Mouse (Mus musculus): ENCODE measurements around the gene Smarcd3. TPM values are rescaled to one million over a fixed set of nuclear protein-coding genes. Genes with fewer than 3 reads are reported as not detected.
A peak's percentile ranks its signal among the peaks of the same experiment; 100 is the strongest.

Smarcd3 gene
- polyA plus RNA-seq, 1 experiment from 2014 or later = 41.1 TPM

GRCm38 (mm10) chr5:24649701-24650100, 25.5 kb upstream of the Smarcd3 start:
- no peak overlapping the region for H3K4me3 ChIP-seq (ENCODE audit: low read length)
- H3K9me3 ChIP-seq (ENCODE audit: control insufficient read depth, low read length) = no peaks in the 10 kb centered on the region
- WGBS = 78% methylated on average over 7 of the region's 7 CpGs
- H3K36me3 ChIP-seq (ENCODE audit: control insufficient read depth, insufficient read depth, low read length) = no peaks in the 10 kb centered on the region
- H3K4me2 ChIP-seq (replicated peaks; ENCODE audit: low read depth, low read length) = no peak overlapping the region
- no peaks in the 10 kb centered on the region for H3K27me3 ChIP-seq (ENCODE audit: control insufficient read depth, insufficient read depth, low read length)
- no peaks in the 10 kb centered on the region for H3K4me1 ChIP-seq (ENCODE audit: control insufficient read depth, insufficient read depth, low read length)
- H3K9ac ChIP-seq (ENCODE audit: low read depth, low read length) = no peak overlapping the region
- ATAC-seq (ENCODE audit: low FRiP score, low TSS enrichment) = no peak
- H3K27ac ChIP-seq (ENCODE audit: low read depth, low read length) = no peak overlapping the region

- H3K4me3 ChIP-seq (ENCODE audit: low read length) = no peak overlapping the region
- H3K4me1 ChIP-seq (ENCODE audit: control insufficient read depth, insufficient read depth, low read length) = no peaks in the 10 kb centered on the region
- no peak for ATAC-seq (ENCODE audit: low FRiP score, low TSS enrichment)
- H3K4me2 ChIP-seq (replicated peaks; ENCODE audit: low read depth, low read length) = no peak overlapping the region
- no peak overlapping the region for H3K27ac ChIP-seq (ENCODE audit: low read depth, low read length)
- no peaks in the 10 kb centered on the region for H3K27me3 ChIP-seq (ENCODE audit: control insufficient read depth, insufficient read depth, low read length)
- H3K9ac ChIP-seq (ENCODE audit: low read depth, low read length) = no peak overlapping the region
- 65% methylated on average over 4 of the region's 4 CpGs for WGBS
- no peaks in the 10 kb centered on the region for H3K9me3 ChIP-seq (ENCODE audit: control insufficient read depth, low read length)
- no peaks in the 10 kb centered on the region for H3K36me3 ChIP-seq (ENCODE audit: control insufficient read depth, insufficient read depth, low read length)
Measured at GRCm38 (mm10) chr5:24649231-24649630, 25.0 kb upstream of the Smarcd3 start.

- Histone ChIP-seq H3K36me3 (ENCODE audit: control insufficient read depth, insufficient read depth, low read length) (no peaks in the 10 kb centered on the region), H3K27ac (ENCODE audit: low read depth, low read length) (no peak overlapping the region), H3K9me3 (ENCODE audit: control insufficient read depth, low read length) (no peaks in the 10 kb centered on the region), H3K4me1 (ENCODE audit: control insufficient read depth, insufficient read depth, low read length) (no peaks in the 10 kb centered on the region), H3K27me3 (ENCODE audit: control insufficient read depth, insufficient read depth, low read length) (no peaks in the 10 kb centered on the region), H3K4me3 (ENCODE audit: low read length) (no peak overlapping the region), H3K4me2 (replicated peaks; ENCODE audit: low read depth, low read length) (no peak overlapping the region), H3K9ac (ENCODE audit: low read depth, low read length) (no peak overlapping the region)
- ATAC-seq (ENCODE audit: low FRiP score, low TSS enrichment) = no peak
- WGBS = 80% methylated on average over 1 of the region's 1 CpGs
Measured at GRCm38 (mm10) chr5:24645454-24645853, 21.2 kb upstream of the Smarcd3 start.

GRCm38 (mm10) chr5:24639081-24639480, 14.9 kb upstream of the Smarcd3 start:
- H3K27ac ChIP-seq (ENCODE audit: low read depth, low read length) = no peak overlapping the region
- H3K4me2 ChIP-seq (replicated peaks; ENCODE audit: low read depth, low read length) = no peak overlapping the region
- 71% methylated on average over 6 of the region's 6 CpGs for WGBS
- no peaks in the 10 kb centered on the region for H3K36me3 ChIP-seq (ENCODE audit: control insufficient read depth, insufficient read depth, low read length)
- no peaks in the 10 kb centered on the region for H3K4me1 ChIP-seq (ENCODE audit: control insufficient read depth, insufficient read depth, low read length)
- ATAC-seq (ENCODE audit: low FRiP score, low TSS enrichment) = peak; percentile 16; the same call in 1 of the 2 replicates
- no peak overlapping the region for H3K9ac ChIP-seq (ENCODE audit: low read depth, low read length)
- no peaks in the 10 kb centered on the region for H3K9me3 ChIP-seq (ENCODE audit: control insufficient read depth, low read length)
- no peaks in the 10 kb centered on the region for H3K27me3 ChIP-seq (ENCODE audit: control insufficient read depth, insufficient read depth, low read length)
- H3K4me3 ChIP-seq (ENCODE audit: low read length) = no peak overlapping the region

GRCm38 (mm10) chr5:24638131-24638530, 13.9 kb upstream of the Smarcd3 start:
- 54% methylated on average over 6 of the region's 6 CpGs for WGBS
- H3K4me3 ChIP-seq (ENCODE audit: low read length) = no peak overlapping the region
- no peaks in the 10 kb centered on the region for H3K9me3 ChIP-seq (ENCODE audit: control insufficient read depth, low read length)

DNA sequence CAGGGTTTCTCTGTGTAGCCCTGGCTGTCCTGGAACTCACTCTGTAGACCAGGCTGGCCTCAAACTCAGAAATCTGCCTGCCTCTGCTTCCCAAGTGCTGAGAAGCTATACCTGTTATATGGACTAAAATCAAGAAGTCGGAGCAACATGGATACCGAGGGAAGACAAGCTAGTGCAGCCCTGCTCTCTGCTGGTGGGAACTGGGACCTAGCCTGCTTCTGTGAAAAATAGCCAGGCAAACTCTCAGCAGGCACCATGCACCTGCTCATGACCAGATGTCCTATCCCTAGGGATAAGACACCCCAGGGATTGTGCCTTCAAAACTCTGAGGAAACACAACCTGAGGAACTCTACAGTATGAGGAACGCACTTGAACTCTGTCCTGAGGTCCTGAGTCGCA, 12.8 kb upstream of the Smarcd3 start:
- H3K27me3 ChIP-seq (ENCODE audit: control insufficient read depth, insufficient read depth, low read length) = no peaks in the 10 kb centered on the region
- no peak overlapping the region for H3K27ac ChIP-seq (ENCODE audit: low read depth, low read length)
- H3K4me3 ChIP-seq (ENCODE audit: low read length) = no peak overlapping the region
- no peaks in the 10 kb centered on the region for H3K36me3 ChIP-seq (ENCODE audit: control insufficient read depth, insufficient read depth, low read length)
- no peak for ATAC-seq (ENCODE audit: low FRiP score, low TSS enrichment)
- H3K4me1 ChIP-seq (ENCODE audit: control insufficient read depth, insufficient read depth, low read length) = no peaks in the 10 kb centered on the region
- no peak overlapping the region for H3K4me2 ChIP-seq (replicated peaks; ENCODE audit: low read depth, low read length)
- H3K9ac ChIP-seq (ENCODE audit: low read depth, low read length) = no peak overlapping the region
- WGBS = 75% methylated on average over 4 of the region's 4 CpGs
- no peaks in the 10 kb centered on the region for H3K9me3 ChIP-seq (ENCODE audit: control insufficient read depth, low read length)

More at GRCm38 (mm10) chr5:24638131-24638530, 13.9 kb upstream of the Smarcd3 start:
- Histone ChIP-seq H3K27ac (ENCODE audit: low read depth, low read length) (no peak overlapping the region), H3K4me1 (ENCODE audit: control insufficient read depth, insufficient read depth, low read length) (no peaks in the 10 kb centered on the region), H3K36me3 (ENCODE audit: control insufficient read depth, insufficient read depth, low read length) (no peaks in the 10 kb centered on the region), H3K9ac (ENCODE audit: low read depth, low read length) (no peak overlapping the region), H3K4me2 (replicated peaks; ENCODE audit: low read depth, low read length) (no peak overlapping the region), H3K27me3 (ENCODE audit: control insufficient read depth, insufficient read depth, low read length) (no peaks in the 10 kb centered on the region)
- ATAC-seq (ENCODE audit: low FRiP score, low TSS enrichment) = no peak

DNA sequence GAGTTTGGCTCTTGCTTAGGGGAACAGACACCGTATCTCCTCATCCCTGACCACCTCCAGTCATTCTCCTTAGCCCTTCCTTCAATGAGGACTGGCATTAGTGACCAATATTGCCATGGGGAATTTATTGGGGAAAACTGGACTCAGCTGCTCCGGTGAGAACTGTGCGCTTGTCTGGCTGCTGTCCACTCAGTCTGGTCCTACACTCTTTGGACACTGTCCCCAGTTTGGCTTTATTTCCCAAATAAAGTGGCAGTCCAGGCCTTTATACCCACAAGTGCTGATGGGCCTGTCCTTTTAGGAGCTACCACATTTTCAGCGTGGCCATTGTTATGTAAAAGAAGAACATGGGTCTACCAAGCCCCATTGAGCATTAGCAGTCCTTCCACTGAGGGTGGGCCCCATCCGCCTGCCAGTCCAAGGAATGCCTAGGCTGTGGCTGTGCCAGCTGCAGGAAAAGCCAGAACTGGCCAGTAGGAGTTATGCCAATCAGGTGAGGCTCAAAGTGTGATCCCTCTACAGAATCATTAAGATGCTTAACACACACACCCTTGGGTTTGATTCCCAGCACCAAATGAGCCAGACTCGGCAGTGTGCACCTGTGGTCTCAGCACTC, 11.4 kb upstream of the Smarcd3 start:
- WGBS = 78% methylated on average over 6 of the region's 6 CpGs

GRCm38 (mm10) chr5:24635093-24635492, 10.9 kb upstream of the Smarcd3 start:
- Histone ChIP-seq H3K4me2 (replicated peaks; ENCODE audit: low read depth, low read length) (no peak overlapping the region), H3K27ac (ENCODE audit: low read depth, low read length) (no peak overlapping the region), H3K4me3 (ENCODE audit: low read length) (no peak overlapping the region), H3K36me3 (ENCODE audit: control insufficient read depth, insufficient read depth, low read length) (no peaks in the 10 kb centered on the region), H3K27me3 (ENCODE audit: control insufficient read depth, insufficient read depth, low read length) (no peaks in the 10 kb centered on the region), H3K9me3 (ENCODE audit: control insufficient read depth, low read length) (no peaks in the 10 kb centered on the region), H3K9ac (ENCODE audit: low read depth, low read length) (no peak overlapping the region), H3K4me1 (ENCODE audit: control insufficient read depth, insufficient read depth, low read length) (no peaks in the 10 kb centered on the region)
- no peak for ATAC-seq (ENCODE audit: low FRiP score, low TSS enrichment)
- WGBS = 23% methylated on average over 1 of the region's 1 CpGs

More for the DNA sequence above, 11.4 kb upstream of the Smarcd3 start:
- Histone ChIP-seq H3K4me3 (ENCODE audit: low read length) (no peak overlapping the region), H3K27me3 (ENCODE audit: control insufficient read depth, insufficient read depth, low read length) (no peaks in the 10 kb centered on the region), H3K4me1 (ENCODE audit: control insufficient read depth, insufficient read depth, low read length) (no peaks in the 10 kb centered on the region), H3K9ac (ENCODE audit: low read depth, low read length) (no peak overlapping the region), H3K4me2 (replicated peaks; ENCODE audit: low read depth, low read length) (no peak overlapping the region), H3K27ac (ENCODE audit: low read depth, low read length) (no peak overlapping the region), H3K36me3 (ENCODE audit: control insufficient read depth, insufficient read depth, low read length) (no peaks in the 10 kb centered on the region), H3K9me3 (ENCODE audit: control insufficient read depth, low read length) (no peaks in the 10 kb centered on the region)
- ATAC-seq (ENCODE audit: low FRiP score, low TSS enrichment) = no peak

DNA sequence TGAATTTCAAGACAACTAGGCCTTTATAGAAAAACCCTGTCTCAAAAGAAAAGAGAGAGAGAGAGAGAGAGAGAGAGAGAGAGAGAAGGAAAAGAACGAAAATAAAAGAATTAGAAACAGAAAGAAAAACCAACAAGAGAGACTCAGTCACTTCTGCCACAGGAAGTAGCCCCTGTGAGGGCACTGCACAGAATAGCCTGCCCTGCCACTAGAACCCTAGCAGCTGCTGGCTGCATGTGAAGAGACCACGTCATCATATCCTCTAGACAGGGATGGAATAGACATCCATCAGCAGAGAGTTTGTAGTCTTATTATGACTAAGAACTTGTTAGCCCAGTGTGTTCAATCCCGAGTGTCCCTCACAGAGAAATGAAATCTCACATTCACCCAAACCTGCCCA, 5.5 kb upstream of the Smarcd3 start:
- 72% methylated on average over 3 of the region's 3 CpGs for WGBS
- Histone ChIP-seq H3K4me1 (ENCODE audit: control insufficient read depth, insufficient read depth, low read length) (peaks cover 3% of the 10 kb centered on the region; the same call in 1 of the 2 replicates), H3K27ac (ENCODE audit: low read depth, low read length) (no peak overlapping the region), H3K4me3 (ENCODE audit: low read length) (no peak overlapping the region), H3K27me3 (ENCODE audit: control insufficient read depth, insufficient read depth, low read length) (no peaks in the 10 kb centered on the region), H3K9me3 (ENCODE audit: control insufficient read depth, low read length) (no peaks in the 10 kb centered on the region), H3K4me2 (replicated peaks; ENCODE audit: low read depth, low read length) (no peak overlapping the region), H3K9ac (ENCODE audit: low read depth, low read length) (no peak overlapping the region), H3K36me3 (ENCODE audit: control insufficient read depth, insufficient read depth, low read length) (no peaks in the 10 kb centered on the region)
- no peak for ATAC-seq (ENCODE audit: low FRiP score, low TSS enrichment)

All from kidney, embryonic 14.5 days (tissue).